Mouse (Mus musculus) forelimb bud, embryonic 11.5 days (tissue): ENCODE results near the gene Gng12.

Experiments used
- DNase-seq: peaks from one replicate; pipeline ENCODE4 v3.0.0-alpha.2; 2012; ENCODE audit warnings: low read depth, low spot score

Gng12 gene

GRCm38 (mm10) chr6:66915592-66915991 lies 19.4 kb downstream of the Gng12 start:
- DNase-seq, result no peak

GRCm38 (mm10) chr6:66917032-66917431 lies 20.8 kb downstream of the Gng12 start:
- DNase-seq, result no peak

- DNase-seq, result no peak
These were observed 24.6 kb downstream of the Gng12 start for GRCm38 (mm10) chr6:66920786-66921185.

- DNase-seq, result no peak
These were observed 25.6 kb downstream of the Gng12 start for GRCm38 (mm10) chr6:66921755-66922154.

- DNase-seq, result no peak
These were observed 26.3 kb downstream of the Gng12 start for GRCm38 (mm10) chr6:66922501-66922900.

GRCm38 (mm10) chr6:66923851-66924250 lies 27.7 kb downstream of the Gng12 start:
- no peak for DNase-seq

GRCm38 (mm10) chr6:66924315-66924965 lies 28.2 kb downstream of the Gng12 start:
- DNase-seq, result no peak

- peak; percentile 78 for DNase-seq
These were observed 30.1 kb downstream of the Gng12 start for GRCm38 (mm10) chr6:66926269-66926668.

- DNase-seq, result no peak
These were observed 32.9 kb downstream of the Gng12 start for GRCm38 (mm10) chr6:66928972-66929645.

GRCm38 (mm10) chr6:66929694-66930093 lies 33.5 kb downstream of the Gng12 start:
- no peak for DNase-seq

- no peak for DNase-seq
These were observed 36.1 kb downstream of the Gng12 start for GRCm38 (mm10) chr6:66932206-66932819.

GRCm38 (mm10) chr6:66940656-66941235 lies 44.5 kb downstream of the Gng12 start:
- DNase-seq, result no peak

- DNase-seq, result no peak
These were observed 45.6 kb downstream of the Gng12 start for GRCm38 (mm10) chr6:66941792-66942191.

GRCm38 (mm10) chr6:66942826-66943225 lies 46.6 kb downstream of the Gng12 start:
- peak; percentile 34 for DNase-seq

GRCm38 (mm10) chr6:66943367-66944189 lies 47.4 kb downstream of the Gng12 start:
- no peak for DNase-seq

- DNase-seq, result no peak
These were observed 48.2 kb downstream of the Gng12 start for GRCm38 (mm10) chr6:66944190-66945003.

GRCm38 (mm10) chr6:66945004-66945356 lies 48.8 kb downstream of the Gng12 start:
- DNase-seq, result no peak

- DNase-seq, result no peak
These were observed 51.9 kb downstream of the Gng12 start for GRCm38 (mm10) chr6:66948111-66948510.

- no peak for DNase-seq
These were observed 52.7 kb downstream of the Gng12 start for GRCm38 (mm10) chr6:66948848-66949247.

- DNase-seq, result no peak
These were observed 55.7 kb downstream of the Gng12 start for GRCm38 (mm10) chr6:66951726-66952418.
